Mouse (Mus musculus): ENCODE measurements at regions not wholly inside any gene's neighbourhood (a gene's known extent, or its start where the extent isn't known, plus 50 kb on each side); places are given as distances from the start of the nearest gene placed in this dataset.

- Histone ChIP-seq H3K4me1 (ENCODE audit: control insufficient read depth in 1 of 2, insufficient read depth in 2 of 2, low read length in 2 of 2) (no peaks in the 10 kb centered on the region), H3K27ac (ENCODE audit: control insufficient read depth, low read depth, low read length) (no peak overlapping the region), H3K4me3 (ENCODE audit: control insufficient read depth in 1 of 2, insufficient read depth in 1 of 2, low read depth in 2 of 2, low read length in 2 of 2) (no peak overlapping the region), H3K79me2 (ENCODE audit: control insufficient read depth, insufficient read depth, low read length, poor library complexity) (no peaks in the 10 kb centered on the region), H3K36me3 (ENCODE audit: control insufficient read depth in 1 of 2, insufficient read depth in 2 of 2, low read length in 2 of 2) (no peaks in the 10 kb centered on the region), H3K27me3 (ENCODE audit: control insufficient read depth in 1 of 2, insufficient read depth in 2 of 2, low read length in 2 of 2) (no peaks in the 10 kb centered on the region; a peak in 1 of 4 replicates), H3K9ac (ENCODE audit: control insufficient read depth, low read depth, low read length, poor library complexity, severe bottlenecking) (no peak overlapping the region), H3K9me3 (replicated peaks; ENCODE audit: insufficient read depth, low read length) (no peaks in the 10 kb centered on the region)
- DNase-seq (ENCODE audit: low read depth, low spot score): no peak
- TF ChIP-seq NELFE (IDR thresholded peaks at IDR 0.05; ENCODE audit: low read depth, low read length) (no peak), ZKSCAN1 (IDR thresholded peaks at IDR 0.05; ENCODE audit: low read depth, low read length) (no peak), GABPA (IDR thresholded peaks at IDR 0.05; ENCODE audit: low read depth, low read length) (no peak), USF1 (IDR thresholded peaks at IDR 0.05; ENCODE audit: low read depth, low read length) (no peak), RCOR1 (IDR thresholded peaks at IDR 0.05; ENCODE audit: low read depth, low read length) (no peak), ZMIZ1 (IDR thresholded peaks at IDR 0.05; ENCODE audit: low read depth, low read length) (no peak), RAD21 (IDR thresholded peaks at IDR 0.05; ENCODE audit: low read depth, low read length) (no peak), POLR2AphosphoS2 (IDR thresholded peaks at IDR 0.05; ENCODE audit: low read length) (no peak), CHD2 (IDR thresholded peaks at IDR 0.05; ENCODE audit: low read length) (no peak), SMC3 (IDR thresholded peaks at IDR 0.05; ENCODE audit: low read depth, low read length) (no peak), CTCF (IDR thresholded peaks at IDR 0.05 in 2 of 3, conservative IDR thresholded peaks at IDR 0.05 in 1 of 3; ENCODE audit: control insufficient read depth in 1 of 3, insufficient read depth in 1 of 3, low read depth in 2 of 3, low read length in 3 of 3, poor library complexity in 1 of 3, severe bottlenecking in 1 of 3) (no peak)
These were observed 103.2 kb downstream of the Vegfa start for GRCm38 (mm10) chr17:45928903-45929477.

DNA sequence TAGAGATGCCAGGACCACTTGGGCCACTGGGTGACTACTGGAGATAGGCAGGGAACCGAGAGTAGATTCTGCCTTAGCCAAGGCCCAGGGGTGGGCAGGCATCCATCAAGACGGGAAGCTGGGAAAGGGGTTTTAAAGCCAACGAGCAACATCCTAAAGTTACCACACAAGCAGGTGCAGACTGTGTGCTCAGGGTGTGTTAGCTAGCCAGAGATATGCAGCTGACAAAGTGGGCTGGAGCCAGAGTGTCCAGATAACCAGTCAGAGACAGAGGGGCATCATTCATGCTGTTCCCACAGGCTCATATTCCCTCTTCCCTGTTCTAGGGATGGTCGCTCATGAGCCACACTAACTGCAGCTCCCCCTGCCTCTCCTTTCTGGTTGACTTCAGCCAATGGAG is 104.2 kb downstream of the Vegfa start:
- no peak for TF ChIP-seq EP300 (IDR thresholded peaks at IDR 0.05; ENCODE audit: low read depth in 1 of 2, low read length in 2 of 2)
- no peak for TF ChIP-seq SMC3 (IDR thresholded peaks at IDR 0.05; ENCODE audit: low read depth, low read length)
- no peak for TF ChIP-seq ZC3H11A (IDR thresholded peaks at IDR 0.05; ENCODE audit: low read depth, low read length)
- no peak for TF ChIP-seq CHD2 (IDR thresholded peaks at IDR 0.05; ENCODE audit: low read length)
- TF ChIP-seq E2F4 (IDR thresholded peaks at IDR 0.05; ENCODE audit: borderline replicate concordance, low read depth, low read length): no peak
- no peak for TF ChIP-seq POLR2AphosphoS5 (IDR thresholded peaks at IDR 0.05; ENCODE audit: borderline replicate concordance, low read depth, low read length)
- TF ChIP-seq RAD21 (IDR thresholded peaks at IDR 0.05; ENCODE audit: low read depth, low read length): no peak
- no peak for TF ChIP-seq CHD1 (IDR thresholded peaks at IDR 0.05; ENCODE audit: low read depth, low read length)
- TF ChIP-seq TCF12 (IDR thresholded peaks at IDR 0.05; ENCODE audit: low read depth, low read length): no peak
- TF ChIP-seq KAT2A (conservative IDR thresholded peaks at IDR 0.05; ENCODE audit: low read depth, low read length): no peak
- TF ChIP-seq ZNF384 (IDR thresholded peaks at IDR 0.05; ENCODE audit: low read depth, low read length): no peak
- no peak for TF ChIP-seq POLR2AphosphoS2 (IDR thresholded peaks at IDR 0.05; ENCODE audit: low read length)
- no peak for TF ChIP-seq HCFC1 (IDR thresholded peaks at IDR 0.05; ENCODE audit: low read depth, low read length)
- no peak for TF ChIP-seq MAFK (IDR thresholded peaks at IDR 0.05; ENCODE audit: borderline replicate concordance, low read depth, low read length)
- TF ChIP-seq USF2 (IDR thresholded peaks at IDR 0.05; ENCODE audit: borderline replicate concordance in 1 of 2, insufficient read depth in 1 of 2, low read depth in 1 of 2, low read length in 2 of 2): no peak
- TF ChIP-seq MXI1 (IDR thresholded peaks at IDR 0.05; ENCODE audit: low read depth, low read length): no peak
- TF ChIP-seq UBTF (IDR thresholded peaks at IDR 0.05; ENCODE audit: borderline replicate concordance, insufficient read depth, low read depth, low read length): no peak
- TF ChIP-seq ETS1 (IDR thresholded peaks at IDR 0.05; ENCODE audit: low read depth, low read length): no peak
- no peaks in the 10 kb centered on the region for H3K36me3 ChIP-seq (ENCODE audit: control insufficient read depth in 1 of 2, insufficient read depth in 2 of 2, low read length in 2 of 2)
- no peak for DNase-seq (ENCODE audit: low read depth, low spot score)
- H3K9ac ChIP-seq (ENCODE audit: control insufficient read depth, low read depth, low read length, poor library complexity, severe bottlenecking): no peak overlapping the region
- no peaks in the 10 kb centered on the region for H3K9me3 ChIP-seq (replicated peaks; ENCODE audit: insufficient read depth, low read length)
- no peaks in the 10 kb centered on the region for H3K79me2 ChIP-seq (ENCODE audit: control insufficient read depth, insufficient read depth, low read length, poor library complexity)
- no peak overlapping the region for H3K27ac ChIP-seq (ENCODE audit: control insufficient read depth, low read depth, low read length)
- no peaks in the 10 kb centered on the region; a peak in 2 of 4 replicates for H3K27me3 ChIP-seq (ENCODE audit: control insufficient read depth in 1 of 2, insufficient read depth in 2 of 2, low read length in 2 of 2)
- H3K4me1 ChIP-seq (ENCODE audit: control insufficient read depth in 1 of 2, insufficient read depth in 2 of 2, low read length in 2 of 2): no peaks in the 10 kb centered on the region
- no peak overlapping the region for H3K4me3 ChIP-seq (ENCODE audit: control insufficient read depth in 1 of 2, insufficient read depth in 1 of 2, low read depth in 2 of 2, low read length in 2 of 2)
